Mouse (Mus musculus) ES-E14 (cell line): ENCODE results near the gene Sh3tc1. TPM values are rescaled to one million over a fixed set of nuclear protein-coding genes. Genes with fewer than 3 reads are reported as not detected.

Experiments used
- DNase-seq: peaks from one replicate; pipeline ENCODE4 v3.0.0-alpha.2; 2013; ENCODE audit warnings: low read depth, low spot score
- H3K27ac ChIP-seq: 2 replicates; pipeline ENCODE4 v1.5.1; 2012; ENCODE audit warnings: low read depth, mild to moderate bottlenecking, low read length, moderate library complexity, mixed read lengths; ENCODE audit not compliant: poor library complexity, insufficient read depth, severe bottlenecking
- H3K36me3 ChIP-seq: 2 replicates; pipeline ENCODE4 v1.6.1; 2012; ENCODE audit warnings: mild to moderate bottlenecking, low read length, moderate library complexity, mixed read lengths; ENCODE audit not compliant: control insufficient read depth, poor library complexity, insufficient read depth, severe bottlenecking
- H3K4me1 ChIP-seq, 2 experiments: fragments of 150-350 bp in 1 of 2; sonication (generic) in 1 of 2; 2 replicates each; pipeline ENCODE4 v1.6.1; 2012; ENCODE audit warnings: low read length in 2 of 2, mild to moderate bottlenecking in 1 of 2, mixed read lengths in 1 of 2; ENCODE audit not compliant: control insufficient read depth in 2 of 2, insufficient read depth in 2 of 2, poor library complexity in 1 of 2
- H3K4me3 ChIP-seq, 2 experiments: fragments of 150-350 bp in 1 of 2; sonication (generic) in 1 of 2; 2 replicates each; pipeline ENCODE4 v1.5.1; 2012; ENCODE audit warnings: low read length in 2 of 2, low read depth in 1 of 2, mild to moderate bottlenecking in 1 of 2, mixed read lengths in 1 of 2; ENCODE audit not compliant: insufficient read depth in 1 of 2, poor library complexity in 1 of 2, severe bottlenecking in 1 of 2
- H3K9ac ChIP-seq: 2 replicates; pipeline ENCODE4 v1.6.1; 2012; ENCODE audit warnings: low read depth, mild to moderate bottlenecking, low read length, mixed read lengths; ENCODE audit not compliant: poor library complexity, insufficient read depth, severe bottlenecking
- H3K9me3 ChIP-seq: fragments of 150-350 bp; sonication (generic); 2 replicates; pipeline ENCODE4 v1.6.1; 2012; ENCODE audit warnings: low read depth, mild to moderate bottlenecking, low read length; ENCODE audit not compliant: control insufficient read depth, insufficient read depth
- CHD2 ChIP-seq: IDR thresholded peaks from 2 replicates; pipeline ENCODE4 v1.6.1; 2014; ENCODE audit warnings: mild to moderate bottlenecking, low read depth, low read length, inconsistent platforms
- HCFC1 ChIP-seq: IDR thresholded peaks from 2 replicates; pipeline ENCODE4 v1.6.1; 2012; ENCODE audit warnings: low read length, inconsistent platforms, borderline replicate concordance; ENCODE audit not compliant: insufficient read depth
- MAFK ChIP-seq: IDR thresholded peaks from 2 replicates; pipeline ENCODE4 v1.6.1; 2014; ENCODE audit warnings: mild to moderate bottlenecking, low read depth, low read length, inconsistent platforms; ENCODE audit not compliant: insufficient read depth
- ZC3H11A ChIP-seq: IDR thresholded peaks from 2 replicates; pipeline ENCODE4 v1.6.1; 2012; ENCODE audit warnings: low read depth, mild to moderate bottlenecking, inconsistent platforms, low read length, borderline replicate concordance
- ZNF384 ChIP-seq: IDR thresholded peaks from 2 replicates; pipeline ENCODE4 v1.6.1; 2012; ENCODE audit warnings: low read depth, low read length, inconsistent platforms
- in situ Hi-C, 2 experiments: fragments of 600-800 bp; cut with MboI; formaldehyde crosslinking; loops; one replicate each; pipeline ENCODE4 v1.15.1; 2025; ENCODE audit warnings: low sequenced_read_pairs in 2 of 2, inconsistent platforms in 1 of 2; ENCODE audit not compliant: unreplicated experiment in 2 of 2
- total RNA-seq: library from RNA; depleted of rRNA; stranded (reverse); fragments of 300-350 nt; gene quantifications from 2 replicates; pipeline ENCODE4 v1.2.3, GENCODE M21; 2012

Sh3tc1 gene
- total RNA-seq, 1 experiment, result 5.9 TPM

DNA sequence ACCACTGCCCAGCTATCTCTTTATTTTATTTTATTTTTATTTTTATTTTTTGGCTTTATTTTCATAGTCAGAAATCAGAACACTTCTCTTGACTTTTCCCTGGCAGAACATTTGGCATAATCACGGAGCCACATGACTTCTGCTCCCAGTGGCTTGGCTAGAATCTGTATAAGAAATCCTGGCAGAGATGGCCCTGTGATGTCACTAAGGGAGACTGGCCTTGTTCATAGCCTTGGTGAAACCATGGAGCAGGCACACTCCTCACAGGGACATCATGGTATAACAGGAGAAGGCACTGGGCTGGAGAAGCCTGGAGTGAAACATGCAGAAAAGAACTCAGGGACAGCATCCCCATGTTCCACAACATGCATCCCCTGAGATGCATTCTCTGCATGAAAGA lies 10.2 kb upstream of the Sh3tc1 start:
- Histone ChIP-seq H3K36me3 (no peaks in the 10 kb centered on the region), H3K9ac (no peak overlapping the region), H3K9me3 (no peaks in the 10 kb centered on the region), H3K4me1 (peaks cover under 1 to 5% of the 10 kb centered on the region in 2 experiments; a peak in 2 of 4 replicates), H3K4me3 (no peak overlapping the region), H3K27ac (no peak overlapping the region)
- in situ Hi-C loops, result no loop called here
- TF ChIP-seq ZNF384 (no peak), CHD2 (no peak), MAFK (no peak), ZC3H11A (no peak), HCFC1 (no peak)
- DNase-seq, result no peak

DNA sequence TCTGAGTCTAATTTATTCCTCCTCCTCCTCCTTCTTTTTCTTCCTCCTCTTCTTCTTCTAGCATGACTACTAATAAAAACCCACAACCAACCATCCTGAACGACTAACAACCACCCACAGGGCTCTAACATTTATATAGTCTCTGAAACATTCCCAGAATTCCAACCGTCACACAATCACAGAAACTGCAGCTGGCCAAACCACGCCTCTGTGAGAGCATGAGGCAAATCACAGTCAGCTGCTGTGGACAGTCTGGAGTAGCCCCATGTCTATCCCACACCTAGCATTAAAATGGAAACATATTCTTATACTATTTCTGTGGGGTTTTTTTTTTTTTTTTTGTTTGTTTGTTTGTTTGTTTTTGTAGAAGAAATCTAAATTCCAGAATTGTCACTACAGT lies 9.6 kb upstream of the Sh3tc1 start:
- no peak for DNase-seq
- peaks cover 0 to 2% of the 10 kb centered on the region in 2 experiments; a peak in 1 of 4 replicates for H3K4me1 ChIP-seq
- H3K9me3 ChIP-seq, result no peaks in the 10 kb centered on the region
- no peaks in the 10 kb centered on the region for H3K36me3 ChIP-seq
- no peak for TF ChIP-seq CHD2
- TF ChIP-seq MAFK, result no peak
- TF ChIP-seq ZC3H11A, result no peak
- TF ChIP-seq ZNF384, result no peak
- TF ChIP-seq HCFC1, result no peak
- H3K27ac ChIP-seq, result no peak overlapping the region
- H3K9ac ChIP-seq, result no peak overlapping the region
- no peak overlapping the region for H3K4me3 ChIP-seq
- in situ Hi-C loops, result no loop called here

DNA sequence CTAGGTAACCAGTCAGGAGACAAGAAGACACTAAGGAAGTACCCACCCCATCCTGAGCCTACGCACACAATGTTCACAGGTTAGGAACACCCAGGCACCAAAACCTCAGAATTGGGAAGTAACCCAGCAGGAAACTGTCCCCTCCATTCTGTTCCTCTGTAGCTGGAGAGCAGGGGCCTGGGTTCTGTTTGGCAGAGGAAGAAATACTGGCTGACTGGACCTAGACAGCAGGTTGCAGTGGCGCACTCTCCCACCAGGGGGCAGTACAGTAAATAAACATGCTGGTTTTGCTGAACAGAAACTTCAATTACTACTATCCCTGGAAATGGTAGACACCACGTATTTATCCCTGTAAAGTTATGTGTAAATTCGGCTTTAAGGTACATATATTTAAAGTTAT lies 7.1 kb upstream of the Sh3tc1 start:
- no peak for DNase-seq
- no peak overlapping the region for H3K9ac ChIP-seq

DNA sequence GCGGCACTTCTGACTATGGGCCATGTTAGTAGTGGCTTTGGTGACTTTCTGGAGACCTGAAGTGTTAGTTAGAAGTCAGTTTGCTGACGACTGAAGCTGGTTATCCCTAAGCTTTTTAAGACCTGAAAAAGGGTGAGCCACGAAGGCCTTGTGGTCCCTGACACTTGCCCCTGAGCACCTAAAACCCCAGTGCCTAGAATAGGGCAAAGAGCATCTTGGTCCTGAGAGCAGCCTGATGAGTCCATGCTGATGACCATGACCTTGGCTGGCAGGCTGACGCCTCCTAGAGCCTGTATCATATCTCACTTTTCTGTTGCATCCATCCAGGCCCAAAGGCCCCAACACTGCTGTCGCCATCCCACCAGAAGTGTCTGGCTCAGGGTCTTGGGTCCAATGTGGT lies 5.6 kb upstream of the Sh3tc1 start:
- Histone ChIP-seq H3K27ac (no peak overlapping the region), H3K4me3 (no peak overlapping the region), H3K4me1 (peaks cover 1 to 17% of the 10 kb centered on the region in 2 experiments; a peak in 3 of 4 replicates), H3K9ac (no peak overlapping the region), H3K9me3 (no peaks in the 10 kb centered on the region), H3K36me3 (no peaks in the 10 kb centered on the region)
- in situ Hi-C loops, result no loop called here
- no peak for DNase-seq
- TF ChIP-seq MAFK (no peak), HCFC1 (no peak), ZC3H11A (no peak), ZNF384 (no peak), CHD2 (no peak)

More for the DNA sequence above, 7.1 kb upstream of the Sh3tc1 start:
- no peaks in the 10 kb centered on the region for H3K9me3 ChIP-seq
- H3K27ac ChIP-seq, result no peak overlapping the region
- H3K36me3 ChIP-seq, result no peaks in the 10 kb centered on the region
- peaks cover 0 to 2% of the 10 kb centered on the region in 2 experiments; a peak in 1 of 4 replicates for H3K4me1 ChIP-seq
- TF ChIP-seq HCFC1 (no peak), ZC3H11A (peak; percentile 9; the same call in 1 of the 2 replicates)
- in situ Hi-C loops, result no loop called here
- no peak overlapping the region for H3K4me3 ChIP-seq

DNA sequence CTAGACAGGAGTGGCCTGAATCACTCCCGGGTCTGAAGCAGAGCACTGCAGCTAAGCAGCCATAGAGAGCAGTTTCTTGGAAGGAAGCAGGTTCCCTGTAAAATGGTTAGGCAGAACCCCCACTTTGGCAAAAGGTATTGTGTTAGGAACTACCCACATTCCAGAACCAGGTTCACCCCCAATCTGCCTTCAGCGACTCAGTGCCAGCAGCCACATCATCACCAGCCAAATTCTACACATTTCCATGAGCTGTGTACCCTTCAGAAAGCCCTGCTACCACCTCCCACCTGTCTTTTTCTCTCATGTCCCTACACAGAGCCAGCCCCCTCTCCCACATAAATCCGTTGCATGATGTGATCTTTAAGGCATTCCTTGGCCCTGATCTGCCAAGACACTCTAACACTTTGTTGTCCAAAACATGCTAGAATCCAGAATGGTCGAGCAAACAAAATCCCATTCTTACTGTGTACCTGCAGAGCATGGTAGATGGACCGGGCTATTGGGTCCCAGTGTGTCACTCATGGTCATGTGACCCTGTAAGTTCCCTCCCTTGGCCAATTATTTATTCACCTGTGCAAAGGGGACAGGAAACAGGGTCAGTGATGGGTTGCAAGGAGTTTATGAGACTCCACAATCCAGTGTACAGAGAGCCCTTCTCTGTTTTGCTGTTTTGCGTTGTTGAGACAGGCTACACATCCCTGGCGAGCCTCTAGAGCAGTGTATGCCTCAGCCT lies 4.4 kb upstream of the Sh3tc1 start:
- Histone ChIP-seq H3K27ac (no peak overlapping the region), H3K9me3 (no peaks in the 10 kb centered on the region), H3K4me1 (peaks cover 3 to 28% of the 10 kb centered on the region in 2 experiments; a peak in 3 of 4 replicates), H3K4me3 (no peak overlapping the region), H3K9ac (no peak overlapping the region), H3K36me3 (no peaks in the 10 kb centered on the region)
- DNase-seq, result no peak
- in situ Hi-C loops, result no loop called here
- no peak for TF ChIP-seq HCFC1
